Mouse (Mus musculus): Measurements from ENCODE around the gene Tmem117. TPM values are rescaled to one million over a fixed set of nuclear protein-coding genes. Genes with fewer than 3 reads are reported as not detected.

Gene Tmem117
- total and polyA plus RNA-seq, 2 experiments from 2014 or later: 19.1 to 20.4 TPM

GRCm38 (mm10) chr15:94634524-94634923, 5.5 kb downstream of the Tmem117 start:
- no peak overlapping the region for H3K9ac ChIP-seq (replicated peaks; ENCODE audit: low read length, poor library complexity, severe bottlenecking)
- 0 out of 2 replicates have a peak, but pooled peaks cover 3% of the 10 kb centered on the region for H3K4me1 ChIP-seq (ENCODE audit: insufficient read depth, low read length)
- 80% methylated on average over 11 of the region's 11 CpGs for WGBS
- H3K27me3 ChIP-seq (ENCODE audit: insufficient read depth, low read length): no peaks in the 10 kb centered on the region
- DNase-seq (ENCODE audit: low spot score) (no peak), ATAC-seq (ENCODE audit: low FRiP score) (no peak)
- no peak overlapping the region for H3K4me2 ChIP-seq (ENCODE audit: low read depth, low read length, poor library complexity, severe bottlenecking)
- H3K27ac ChIP-seq (ENCODE audit: low read depth, low read length): no peak overlapping the region
- H3K9me3 ChIP-seq (ENCODE audit: low read length): no peaks in the 10 kb centered on the region
- H3K36me3 ChIP-seq (ENCODE audit: insufficient read depth, low read length): no peaks in the 10 kb centered on the region
- no peak overlapping the region for H3K4me3 ChIP-seq (ENCODE audit: low read depth, low read length)
- TF ChIP-seq CTCF (IDR thresholded peaks at IDR 0.05): no peak

DNA sequence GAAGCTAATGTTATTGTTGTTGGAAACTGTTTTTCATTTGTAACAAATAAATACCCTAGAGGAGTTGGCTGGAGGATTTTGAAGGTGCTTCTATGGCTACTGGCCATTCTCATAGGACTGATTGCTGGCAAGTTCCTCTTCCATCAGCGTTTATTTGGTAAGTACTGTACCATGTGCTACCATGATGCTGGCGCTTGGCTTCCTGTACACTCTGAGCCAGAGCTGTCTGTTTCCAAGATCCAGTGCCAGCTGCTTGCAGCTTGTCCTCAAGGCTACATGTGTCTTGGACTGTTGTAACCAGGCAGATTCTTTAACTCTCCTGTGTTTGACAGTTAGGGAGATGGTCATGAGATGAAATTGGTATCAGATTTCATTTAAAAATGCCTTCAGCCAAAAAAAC, 9.2 kb downstream of the Tmem117 start:
- TF ChIP-seq CTCF (IDR thresholded peaks at IDR 0.05): no peak
- no peak overlapping the region for H3K4me3 ChIP-seq (ENCODE audit: low read depth, low read length)
- ATAC-seq (ENCODE audit: low FRiP score): no peak
- no peak for DNase-seq (ENCODE audit: low spot score)
- no peaks in the 10 kb centered on the region for H3K9me3 ChIP-seq (ENCODE audit: low read length)
- no peaks in the 10 kb centered on the region for H3K27me3 ChIP-seq (ENCODE audit: insufficient read depth, low read length)
- no peak overlapping the region for H3K27ac ChIP-seq (ENCODE audit: low read depth, low read length)
- no peaks in the 10 kb centered on the region for H3K36me3 ChIP-seq (ENCODE audit: insufficient read depth, low read length)
- no peaks in the 10 kb centered on the region for H3K4me1 ChIP-seq (ENCODE audit: insufficient read depth, low read length)
- H3K4me2 ChIP-seq (ENCODE audit: low read depth, low read length, poor library complexity, severe bottlenecking): no peak overlapping the region
- WGBS: 86% methylated on average over 2 of the region's 2 CpGs
- no peak overlapping the region for H3K9ac ChIP-seq (replicated peaks; ENCODE audit: low read length, poor library complexity, severe bottlenecking)

DNA sequence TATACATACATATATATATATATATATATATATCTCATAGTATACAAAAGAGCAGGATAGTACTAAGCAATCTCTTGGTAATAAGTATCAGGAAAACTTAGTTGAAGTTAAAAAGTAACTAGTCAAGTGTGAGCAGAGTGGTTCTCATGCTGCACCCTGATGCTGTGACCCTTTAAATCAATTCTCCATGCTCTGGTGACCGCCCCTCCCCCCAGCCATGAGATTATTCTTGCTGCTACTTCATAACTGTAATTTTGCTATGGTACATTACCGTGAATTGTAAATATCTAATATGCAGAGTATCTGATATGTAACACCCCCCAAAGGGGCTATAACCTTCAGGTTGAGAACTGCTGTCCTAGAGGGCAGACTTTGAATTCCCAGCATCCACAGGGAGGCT, 10.1 kb downstream of the Tmem117 start:
- no peaks in the 10 kb centered on the region for H3K36me3 ChIP-seq (ENCODE audit: insufficient read depth, low read length)
- no peak overlapping the region for H3K4me3 ChIP-seq (ENCODE audit: low read depth, low read length)
- no peak overlapping the region for H3K27ac ChIP-seq (ENCODE audit: low read depth, low read length)
- DNase-seq (ENCODE audit: low spot score) (no peak), ATAC-seq (ENCODE audit: low FRiP score) (no peak)
- no peak overlapping the region for H3K4me2 ChIP-seq (ENCODE audit: low read depth, low read length, poor library complexity, severe bottlenecking)
- no peaks in the 10 kb centered on the region for H3K4me1 ChIP-seq (ENCODE audit: insufficient read depth, low read length)
- no peaks in the 10 kb centered on the region for H3K27me3 ChIP-seq (ENCODE audit: insufficient read depth, low read length)
- no peak for TF ChIP-seq CTCF (IDR thresholded peaks at IDR 0.05)
- 89% methylated on average over 2 of the region's 2 CpGs for whole genome bisulfite sequencing
- H3K9me3 ChIP-seq (ENCODE audit: low read length): no peaks in the 10 kb centered on the region
- no peak overlapping the region for H3K9ac ChIP-seq (replicated peaks; ENCODE audit: low read length, poor library complexity, severe bottlenecking)

DNA sequence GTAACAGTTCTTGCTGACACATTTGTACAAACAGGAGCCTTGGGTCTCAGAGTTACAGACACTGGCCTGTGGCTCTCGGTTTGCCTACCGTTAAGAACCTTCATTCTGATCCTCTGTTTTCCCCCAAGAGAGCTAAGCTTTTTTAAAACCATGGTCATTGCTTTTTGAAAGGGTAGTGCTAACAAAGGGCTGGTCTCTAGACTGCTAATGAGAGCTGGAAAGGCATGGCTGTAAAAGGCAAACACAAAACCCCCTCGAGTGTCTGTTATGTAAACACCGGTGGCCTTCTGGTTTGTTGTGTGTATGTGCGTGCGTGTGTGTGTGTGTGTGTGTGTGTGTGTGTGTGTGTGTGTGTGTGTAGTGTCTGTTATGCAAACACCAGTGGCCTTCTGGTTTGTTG, 17.0 kb downstream of the Tmem117 start:
- no peak overlapping the region for H3K4me2 ChIP-seq (ENCODE audit: low read depth, low read length, poor library complexity, severe bottlenecking)
- DNase-seq (ENCODE audit: low spot score) (no peak), ATAC-seq (ENCODE audit: low FRiP score) (no peak)
- no peaks in the 10 kb centered on the region for H3K27me3 ChIP-seq (ENCODE audit: insufficient read depth, low read length)
- 45% methylated on average over 6 of the region's 6 CpGs for WGBS
- H3K9me3 ChIP-seq (ENCODE audit: low read length): no peaks in the 10 kb centered on the region
- no peaks in the 10 kb centered on the region for H3K36me3 ChIP-seq (ENCODE audit: insufficient read depth, low read length)
- H3K27ac ChIP-seq (ENCODE audit: low read depth, low read length): no peak overlapping the region
- no peak overlapping the region for H3K9ac ChIP-seq (replicated peaks; ENCODE audit: low read length, poor library complexity, severe bottlenecking)
- H3K4me1 ChIP-seq (ENCODE audit: insufficient read depth, low read length): peaks cover 4% of the 10 kb centered on the region; the same call in 1 of the 2 replicates
- no peak for TF ChIP-seq CTCF (IDR thresholded peaks at IDR 0.05)
- no peak overlapping the region for H3K4me3 ChIP-seq (ENCODE audit: low read depth, low read length)

DNA sequence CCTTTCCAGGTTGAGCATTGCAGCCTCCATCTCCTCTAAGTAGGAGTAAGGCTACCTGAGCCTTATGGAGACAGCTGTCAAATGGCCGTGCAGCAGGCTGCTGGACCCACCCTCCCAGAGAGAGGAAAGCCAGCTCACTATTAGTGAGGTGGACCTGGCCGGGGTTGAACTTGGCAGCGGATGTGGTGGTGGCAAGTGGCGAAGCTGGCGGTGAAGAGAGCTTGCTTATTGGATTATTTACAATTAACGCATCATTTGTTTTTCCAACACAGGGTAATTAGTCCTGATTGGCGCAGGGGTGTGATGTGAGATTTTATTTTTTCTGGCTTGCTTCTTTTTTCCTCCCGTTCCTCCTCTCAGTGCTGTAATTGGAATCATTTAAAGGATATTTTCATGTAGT, 19.4 kb downstream of the Tmem117 start:
- no peak overlapping the region for H3K4me3 ChIP-seq (ENCODE audit: low read depth, low read length)
- no peak for ATAC-seq (ENCODE audit: low FRiP score)
- DNase-seq (ENCODE audit: low spot score): peak; percentile 44
- H3K9ac ChIP-seq (replicated peaks; ENCODE audit: low read length, poor library complexity, severe bottlenecking): no peak overlapping the region
- H3K9me3 ChIP-seq (ENCODE audit: low read length): no peaks in the 10 kb centered on the region
- H3K4me1 ChIP-seq (ENCODE audit: insufficient read depth, low read length): peaks cover 4% of the 10 kb centered on the region; the same call in 1 of the 2 replicates
- no peaks in the 10 kb centered on the region for H3K27me3 ChIP-seq (ENCODE audit: insufficient read depth, low read length)
- TF ChIP-seq CTCF (IDR thresholded peaks at IDR 0.05): no peak
- H3K36me3 ChIP-seq (ENCODE audit: insufficient read depth, low read length): no peaks in the 10 kb centered on the region
- H3K4me2 ChIP-seq (ENCODE audit: low read depth, low read length, poor library complexity, severe bottlenecking): no peak overlapping the region
- no peak overlapping the region for H3K27ac ChIP-seq (ENCODE audit: low read depth, low read length)
- 91% methylated on average over 8 of the region's 8 CpGs for WGBS

DNA sequence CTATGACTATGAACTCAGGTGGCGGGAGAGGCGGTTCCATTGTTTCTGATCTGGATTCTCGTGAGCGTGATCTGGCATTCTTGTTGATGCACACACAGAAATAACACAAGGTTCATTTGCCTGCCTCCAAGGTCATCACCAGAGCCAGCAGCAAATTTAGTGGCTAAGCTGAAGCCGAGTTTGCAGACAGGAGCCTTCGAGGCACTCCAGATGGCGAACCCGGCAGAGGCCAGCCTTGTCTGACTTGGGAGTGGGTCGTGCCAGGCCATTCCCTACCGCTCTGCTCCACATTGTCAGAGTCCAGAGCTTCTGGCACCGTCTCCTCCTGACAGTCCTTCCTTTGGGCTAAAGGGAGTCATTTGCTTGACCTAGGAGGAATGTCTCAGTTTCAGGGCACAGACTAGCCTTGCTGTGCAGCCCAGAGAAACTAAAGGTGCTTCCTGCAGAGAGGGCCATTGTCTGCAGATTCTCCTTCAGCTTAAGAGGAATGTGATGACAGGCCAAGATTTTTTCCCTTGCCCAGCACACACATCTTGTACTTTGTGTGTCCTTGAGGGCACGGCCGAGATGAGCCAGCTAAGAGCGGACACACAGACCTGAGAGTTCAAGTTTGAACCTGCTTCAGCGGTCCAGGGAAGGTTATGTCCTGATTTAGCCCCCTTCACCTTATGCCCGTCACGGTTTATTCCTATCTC, 20.2 kb downstream of the Tmem117 start:
- Histone ChIP-seq H3K4me3 (ENCODE audit: low read depth, low read length) (no peak overlapping the region), H3K4me2 (ENCODE audit: low read depth, low read length, poor library complexity, severe bottlenecking) (no peak overlapping the region), H3K9me3 (ENCODE audit: low read length) (no peaks in the 10 kb centered on the region), H3K27me3 (ENCODE audit: insufficient read depth, low read length) (no peaks in the 10 kb centered on the region), H3K4me1 (ENCODE audit: insufficient read depth, low read length) (peaks cover 4% of the 10 kb centered on the region; the same call in 1 of the 2 replicates), H3K27ac (ENCODE audit: low read depth, low read length) (no peak overlapping the region), H3K36me3 (ENCODE audit: insufficient read depth, low read length) (no peaks in the 10 kb centered on the region), H3K9ac (replicated peaks; ENCODE audit: low read length, poor library complexity, severe bottlenecking) (no peak overlapping the region)
- DNase-seq (ENCODE audit: low spot score): peak; percentile 58
- no peak for ATAC-seq (ENCODE audit: low FRiP score)
- whole genome bisulfite sequencing: 49% methylated on average over 17 of the region's 17 CpGs
- TF ChIP-seq CTCF (IDR thresholded peaks at IDR 0.05): no peak

All from midbrain, postnatal 0 days (tissue).